Mouse (Mus musculus) layer of hippocampus, adult 9-10 months (tissue): ENCODE measurements at regions not wholly inside any gene's neighbourhood (a gene's known extent, or its start where the extent isn't known, plus 50 kb on each side); places are given as distances from the start of the nearest gene placed in this dataset.

Experiments
- DNase-seq: peaks from one replicate; pipeline ENCODE4 v3.0.0; 2022; ENCODE audit warnings: low spot score

DNA sequence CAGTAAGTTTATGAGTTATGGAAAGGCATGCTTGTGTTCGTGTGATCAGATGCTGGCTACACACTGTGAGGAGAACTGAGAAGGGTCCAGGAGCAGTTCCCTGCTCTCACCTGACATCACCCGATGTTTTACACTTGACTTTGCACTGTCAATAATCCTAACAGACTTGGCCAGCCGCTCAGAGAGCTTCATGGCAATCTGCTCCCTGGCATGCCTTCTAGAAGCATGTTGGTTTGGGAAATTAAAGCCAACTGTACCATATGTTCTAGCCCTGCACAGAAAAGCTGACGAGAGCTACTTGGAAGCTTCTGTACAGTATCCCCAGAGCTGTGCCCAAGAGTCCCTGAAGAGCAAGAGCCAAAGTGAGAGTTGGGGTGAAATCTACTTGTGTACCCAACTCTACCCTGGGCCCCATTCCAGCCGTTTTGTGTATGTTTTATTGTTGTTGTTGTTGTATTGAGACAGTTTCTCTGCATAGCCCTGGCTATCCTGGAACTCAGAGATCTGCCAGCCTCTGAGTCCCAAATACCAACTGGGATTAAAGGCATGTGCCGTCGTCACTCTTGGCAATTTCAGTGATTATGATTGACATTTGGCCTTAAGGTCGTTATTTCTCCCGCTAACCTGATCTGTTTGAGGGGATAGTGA is 56.5 kb upstream of the Cnksr3 start:
- DNase-seq = peak; percentile 33

DNA sequence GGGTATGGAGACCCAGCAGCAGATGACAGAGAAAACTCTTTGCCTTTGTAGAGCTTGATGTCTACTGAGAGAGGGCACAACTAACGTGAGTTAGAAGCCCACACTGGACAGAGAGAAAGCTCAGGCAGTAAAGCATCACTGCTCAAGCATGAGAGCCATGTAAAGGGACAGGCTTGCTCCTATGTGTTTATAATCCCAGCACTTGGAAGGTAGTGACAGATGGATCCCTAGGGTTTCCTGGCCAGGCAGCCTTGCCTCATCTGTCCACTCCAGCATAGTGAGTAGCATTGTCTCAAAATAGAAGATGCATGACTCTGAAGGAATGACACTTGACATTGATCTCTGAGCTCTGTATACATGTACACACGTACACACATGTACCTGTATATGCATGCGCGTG is 55.9 kb upstream of the Cnksr3 start:
- no peak for DNase-seq

DNA sequence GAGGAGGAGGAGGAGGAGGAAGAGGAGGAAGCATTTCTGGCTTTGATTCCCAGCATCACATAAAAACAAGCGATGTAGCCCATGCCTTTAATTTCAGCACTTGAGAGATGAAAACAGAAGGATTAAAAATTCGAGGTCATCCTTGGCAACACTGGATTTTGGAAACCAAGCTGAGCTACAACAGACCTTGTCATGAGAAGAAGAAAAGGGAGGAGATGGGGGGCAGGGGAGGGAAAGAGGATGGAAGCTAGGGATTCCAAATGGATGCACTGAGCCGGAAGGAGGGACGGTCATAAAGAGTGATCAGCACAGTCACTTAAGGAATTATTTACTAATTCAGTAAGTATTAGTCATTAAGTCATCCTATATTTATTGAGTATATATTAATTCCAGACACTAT is 55.1 kb upstream of the Cnksr3 start:
- DNase-seq = no peak

DNA sequence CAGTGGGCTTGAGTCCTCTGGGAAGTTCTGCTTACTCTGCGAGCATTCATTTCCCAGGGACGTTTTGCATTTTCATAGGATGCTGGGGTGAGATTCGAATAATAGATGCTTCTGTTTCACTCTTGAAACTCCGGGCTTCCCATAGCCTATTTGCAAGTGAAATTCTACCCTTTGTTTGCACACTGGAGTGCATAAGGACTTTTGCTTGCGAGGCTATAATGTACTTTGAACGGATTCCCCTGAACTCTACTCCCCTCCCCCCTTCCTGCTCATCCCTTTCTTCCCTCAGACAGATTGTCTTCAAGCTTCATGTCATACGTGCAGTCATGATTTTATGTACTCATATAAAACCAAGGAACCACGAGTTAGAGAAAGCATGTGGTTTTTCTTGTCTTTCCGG is 53.4 kb upstream of the Cnksr3 start:
- no peak for DNase-seq

DNA sequence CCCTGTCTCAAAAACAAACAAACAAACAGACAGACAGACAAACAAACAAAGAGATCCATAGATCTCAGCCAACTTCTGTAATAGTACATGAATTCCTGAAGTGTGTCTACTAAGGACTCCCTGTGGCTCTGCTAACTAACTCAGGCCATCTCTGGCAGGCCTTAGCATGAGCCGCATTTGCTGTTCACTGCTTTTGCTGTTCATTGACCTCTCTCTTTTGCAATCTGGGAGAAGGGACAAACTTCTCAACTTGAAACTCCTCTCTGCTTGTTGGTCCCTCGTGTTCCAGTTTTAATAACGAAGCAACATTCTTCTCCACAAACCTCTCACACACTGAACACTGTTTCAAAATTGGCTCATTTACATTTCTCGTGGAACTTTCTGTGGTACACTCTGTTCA is 52.7 kb upstream of the Cnksr3 start:
- no peak for DNase-seq
